Mouse (Mus musculus) layer of hippocampus, postnatal 36 days (tissue): Measurements from ENCODE around the gene Dok7. TPM values are rescaled to one million over a fixed set of nuclear protein-coding genes. Genes with fewer than 3 reads are reported as not detected.

ENCODE experiments used
- DNase-seq, 2 experiments: peaks; one replicate each; pipeline ENCODE4 v3.0.0; 2022
- total RNA-seq, 2 experiments: library from RNA; stranded (reverse); gene quantifications; 2 replicates each; pipeline ENCODE4 v1.2.3; 2021

Gene Dok7
- 10 to 100 TPM; 15.5 to 22.3 TPM for total RNA-seq

- DNase-seq, result peak; percentile 60 to 64
These were observed at the start of gene Dok7 for GRCm38 (mm10) chr5:35056604-35057432. Gene Dok7 (plus strand): TSS chr5:35056766.

- no peak for DNase-seq
These were observed 47.4 kb upstream of the Dok7 start for GRCm38 (mm10) chr5:35009163-35009562.

GRCm38 (mm10) chr5:35010656-35011055, 45.9 kb upstream of the Dok7 start:
- DNase-seq, result no peak

- no peak for DNase-seq
These were observed 45.2 kb upstream of the Dok7 start for GRCm38 (mm10) chr5:35011156-35011923.

- DNase-seq, result no peak
These were observed 42.5 kb upstream of the Dok7 start for GRCm38 (mm10) chr5:35014036-35014435.

GRCm38 (mm10) chr5:35019673-35020300, 36.8 kb upstream of the Dok7 start:
- no peak for DNase-seq

GRCm38 (mm10) chr5:35020410-35021241, 35.9 kb upstream of the Dok7 start:
- DNase-seq, result no peak

- peak in 1 of 2 experiments; percentile 51 for DNase-seq
These were observed 31.6 kb upstream of the Dok7 start for GRCm38 (mm10) chr5:35024975-35025374.

GRCm38 (mm10) chr5:35029303-35029702, 27.3 kb upstream of the Dok7 start:
- no peak for DNase-seq

- no peak for DNase-seq
These were observed 26.8 kb upstream of the Dok7 start for GRCm38 (mm10) chr5:35029755-35030154.

- DNase-seq, result no peak
These were observed 23.5 kb upstream of the Dok7 start for GRCm38 (mm10) chr5:35033068-35033467.

- no peak for DNase-seq
These were observed 22.9 kb upstream of the Dok7 start for GRCm38 (mm10) chr5:35033619-35034018.

GRCm38 (mm10) chr5:35035141-35035540, 21.4 kb upstream of the Dok7 start:
- DNase-seq, result no peak

- DNase-seq, result no peak
These were observed 20.8 kb upstream of the Dok7 start for GRCm38 (mm10) chr5:35035795-35036194.

GRCm38 (mm10) chr5:35037438-35037837, 19.1 kb upstream of the Dok7 start:
- DNase-seq, result no peak

GRCm38 (mm10) chr5:35041268-35041829, 15.2 kb upstream of the Dok7 start, which contains the start of gene Hgfac:
Gene Hgfac (plus strand): TSS chr5:35041509.
- DNase-seq, result no peak

GRCm38 (mm10) chr5:35042431-35043109, 14.0 kb upstream of the Dok7 start:
- no peak for DNase-seq

- peak; percentile 51 to 71 for DNase-seq
These were observed 13.5 kb upstream of the Dok7 start for GRCm38 (mm10) chr5:35043110-35043451.

GRCm38 (mm10) chr5:35050541-35050940, 6.0 kb upstream of the Dok7 start:
- no peak for DNase-seq

- DNase-seq, result no peak
These were observed 1.9 kb upstream of the Dok7 start for GRCm38 (mm10) chr5:35054628-35055027.

- DNase-seq, result no peak
These were observed 1.5 kb upstream of the Dok7 start for GRCm38 (mm10) chr5:35055076-35055475.
